Mouse (Mus musculus) liver, postnatal 0 days (tissue): ENCODE results near the gene Rhebl1.

Experiments
- CTCF ChIP-seq: sonication (generic); IDR thresholded peaks from 2 replicates; pipeline ENCODE4 v1.5.1; 2016; ENCODE audit warnings: antibody characterized with exemption, low read depth
- EP300 ChIP-seq: IDR thresholded peaks from 2 replicates; pipeline ENCODE4 v1.6.1; 2016; ENCODE audit warnings: antibody characterized with exemption, low read depth, mild to moderate bottlenecking

DNA sequence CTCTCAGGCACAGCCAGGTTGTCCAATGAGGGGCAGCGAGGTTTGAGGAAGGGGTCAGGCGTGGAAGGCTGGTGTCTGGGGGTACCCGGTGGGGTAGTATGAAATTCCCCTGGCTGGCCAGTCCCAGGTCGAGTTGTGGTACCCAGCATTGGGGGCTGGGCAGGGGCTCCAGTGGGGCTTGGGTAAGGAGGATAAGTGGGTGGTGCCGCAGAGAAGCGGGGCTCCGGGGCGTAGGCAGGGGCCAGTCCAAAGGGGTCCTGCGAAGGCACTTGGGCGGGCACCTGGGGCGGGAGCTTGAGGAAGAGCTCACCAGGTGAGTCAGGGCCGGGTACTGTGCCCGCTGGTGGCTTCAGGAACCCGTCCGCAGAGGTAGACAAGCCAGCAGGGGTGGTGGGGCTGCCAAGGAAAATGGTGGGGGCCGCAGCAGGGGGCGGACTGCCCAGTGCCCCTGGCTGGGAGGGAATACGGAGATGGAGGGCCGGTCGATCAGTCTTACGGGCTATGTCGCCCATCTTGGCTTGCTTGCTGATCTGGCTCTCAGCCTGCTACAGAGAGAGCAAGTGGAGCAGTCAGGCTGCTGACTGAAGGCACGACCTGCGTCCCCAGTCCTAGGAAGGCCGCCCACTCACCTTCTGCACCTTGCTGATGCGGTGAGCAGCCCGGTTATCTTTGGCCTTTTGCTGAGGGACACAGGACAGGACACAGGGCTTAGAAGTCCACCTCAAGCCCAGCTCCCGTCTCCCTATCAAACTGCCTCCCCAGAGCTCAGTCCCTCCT is 41.0 kb downstream of the Rhebl1 start:
- TF ChIP-seq CTCF (no peak), EP300 (no peak)
